Mouse (Mus musculus) limb, embryonic 14.5 days (tissue): ENCODE measurements around the gene Serpinb11. TPM values are rescaled to one million over a fixed set of nuclear protein-coding genes. Genes with fewer than 3 reads are reported as not detected.

Experiments
- ATAC-seq: fragments of 200-750 bp; cut with Nextera tagmentation; 2 replicates; pipeline ENCODE4 v1.8.0; 2017; ENCODE audit warnings: low read depth, moderate number of reproducible peaks, moderate TSS enrichment; ENCODE audit not compliant: low FRiP score
- DNase-seq: peaks from one replicate; pipeline ENCODE4 v3.0.0-alpha.2; 2015; ENCODE audit warnings: low spot score
- H3K27ac ChIP-seq: fragments of 300-500 bp; sonication (generic); replicated peaks from 2 replicates; pipeline ENCODE4 v1.5.1; 2014; ENCODE audit warnings: low read depth, mild to moderate bottlenecking, low read length, moderate library complexity, mixed read lengths
- H3K27me3 ChIP-seq: fragments of 300-500 bp; sonication (generic); 2 replicates; pipeline ENCODE4 v1.6.1; 2014; ENCODE audit warnings: low read length, mixed read lengths; ENCODE audit not compliant: control insufficient read depth, insufficient read depth
- H3K36me3 ChIP-seq: fragments of 300-500 bp; sonication (generic); 2 replicates; pipeline ENCODE4 v1.6.1; 2014; ENCODE audit warnings: mild to moderate bottlenecking, low read length, moderate library complexity, mixed read lengths; ENCODE audit not compliant: control insufficient read depth, insufficient read depth
- H3K4me1 ChIP-seq: fragments of 300-500 bp; sonication (generic); 2 replicates; pipeline ENCODE4 v1.6.1; 2014; ENCODE audit warnings: antibody characterized with exemption, low read length, mixed read lengths; ENCODE audit not compliant: control insufficient read depth, insufficient read depth
- H3K4me2 ChIP-seq: fragments of 300-500 bp; sonication (generic); replicated peaks from 2 replicates; pipeline ENCODE4 v1.6.1; 2014; ENCODE audit warnings: low read depth, mild to moderate bottlenecking, low read length, moderate library complexity; ENCODE audit not compliant: severe bottlenecking
- H3K4me3 ChIP-seq: fragments of 300-500 bp; sonication (generic); replicated peaks from 2 replicates; pipeline ENCODE4 v1.5.1; 2014; ENCODE audit warnings: low read length
- H3K9ac ChIP-seq: fragments of 300-500 bp; sonication (generic); 2 replicates; pipeline ENCODE4 v1.6.1; 2014; ENCODE audit warnings: mild to moderate bottlenecking, low read depth, low read length, moderate library complexity; ENCODE audit not compliant: severe bottlenecking
- H3K9me3 ChIP-seq: fragments of 300-500 bp; sonication (generic); 2 replicates; pipeline ENCODE4 v1.6.1; 2016; ENCODE audit warnings: low read length; ENCODE audit not compliant: control insufficient read depth
- POLR2A ChIP-seq: fragments of 200-500 bp; IDR thresholded peaks from 2 replicates; pipeline ENCODE4 v1.8.0; 2012; ENCODE audit warnings: inconsistent platforms, mild to moderate bottlenecking, moderate library complexity, borderline replicate concordance; ENCODE audit not compliant: insufficient read depth, insufficient read length; ENCODE audit errors: extremely low read depth
- WGBS: fragments of 180-500 bp; shearing (Covaris S2); extraction: QIAGEN DNeasy Blood & Tissue Kit; methylation state at CpG from one replicate; pipeline ENCODE4 v1.1.7; 2014; 5-methylcytosine and 5-hydroxymethylcytosine counted together
- polyA plus RNA-seq, 2 experiments: library from polyadenylated mRNA; depleted of rRNA in 1 of 2; stranded (reverse) in 1 of 2; unstranded in 1 of 2; fragments of >200 nt; fragmentation: Nextera tagmentation in 1 of 2; extraction: Ambion mirVana in 1 of 2; gene quantifications; 2 replicates each; pipeline versions ENCODE4 v1.2.1 to v1.2.3; 2012 to 2014

Gene Serpinb11
- polyA plus RNA-seq, 2 experiments: 0.20 to 0.80 TPM

DNA sequence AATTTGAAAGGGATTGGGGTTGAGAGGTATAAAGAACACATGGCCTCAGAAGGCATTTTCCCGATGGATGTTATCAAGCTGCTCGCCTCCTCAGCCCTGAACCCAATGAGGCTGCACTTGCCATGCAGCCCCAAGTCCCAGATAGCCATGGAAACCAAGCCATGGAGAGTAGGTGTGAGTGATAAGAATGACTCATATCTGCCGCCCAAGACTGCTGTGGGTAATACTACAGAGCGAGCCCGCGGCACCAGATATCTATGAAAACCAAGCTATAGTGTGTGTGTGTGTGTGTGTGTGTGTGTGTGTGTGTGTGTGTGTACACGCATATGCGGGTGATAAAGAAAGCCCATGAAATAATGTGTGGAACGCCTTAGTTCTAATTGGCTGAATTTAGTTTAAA, 23.5 kb downstream of the Serpinb11 start:
- Histone ChIP-seq H3K4me3 (no peak overlapping the region), H3K9me3 (no peaks in the 10 kb centered on the region), H3K27me3 (no peaks in the 10 kb centered on the region), H3K9ac (no peak overlapping the region), H3K27ac (no peak overlapping the region), H3K4me1 (no peaks in the 10 kb centered on the region), H3K4me2 (no peak overlapping the region), H3K36me3 (no peaks in the 10 kb centered on the region)
- 93% methylated on average over 9 of the region's 9 CpGs for WGBS
- no peak for TF ChIP-seq POLR2A
- DNase-seq (no peak), ATAC-seq (no peak)

DNA sequence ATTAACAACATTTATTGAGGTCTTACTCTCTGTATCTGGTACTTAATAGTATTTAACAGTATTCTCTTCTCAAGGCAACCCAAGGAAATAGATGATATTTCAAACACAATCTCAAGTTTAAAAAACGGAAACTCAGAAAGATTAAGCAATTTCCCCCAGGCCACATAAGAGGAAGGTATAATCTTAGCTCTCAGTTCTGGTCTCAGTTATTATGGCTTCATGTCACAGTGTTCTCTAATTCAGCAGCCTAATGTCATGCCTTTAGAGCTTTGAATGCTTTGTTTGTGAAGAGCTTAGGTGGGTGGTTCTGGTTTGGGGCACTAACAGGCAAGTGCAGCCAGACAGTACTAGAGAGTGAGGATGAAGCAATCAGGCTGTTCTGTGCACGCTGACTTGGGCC, 28.8 kb downstream of the Serpinb11 start:
- H3K4me1 ChIP-seq: no peaks in the 10 kb centered on the region
- H3K4me3 ChIP-seq: no peak overlapping the region
- H3K36me3 ChIP-seq: no peaks in the 10 kb centered on the region
- H3K27me3 ChIP-seq: no peaks in the 10 kb centered on the region
- no peak for TF ChIP-seq POLR2A
- H3K9ac ChIP-seq: no peak overlapping the region
- no peak overlapping the region for H3K4me2 ChIP-seq
- no peaks in the 10 kb centered on the region for H3K9me3 ChIP-seq
- 77% methylated on average over 2 of the region's 2 CpGs for WGBS
- DNase-seq: no peak
- H3K27ac ChIP-seq: no peak overlapping the region
- no peak for ATAC-seq

DNA sequence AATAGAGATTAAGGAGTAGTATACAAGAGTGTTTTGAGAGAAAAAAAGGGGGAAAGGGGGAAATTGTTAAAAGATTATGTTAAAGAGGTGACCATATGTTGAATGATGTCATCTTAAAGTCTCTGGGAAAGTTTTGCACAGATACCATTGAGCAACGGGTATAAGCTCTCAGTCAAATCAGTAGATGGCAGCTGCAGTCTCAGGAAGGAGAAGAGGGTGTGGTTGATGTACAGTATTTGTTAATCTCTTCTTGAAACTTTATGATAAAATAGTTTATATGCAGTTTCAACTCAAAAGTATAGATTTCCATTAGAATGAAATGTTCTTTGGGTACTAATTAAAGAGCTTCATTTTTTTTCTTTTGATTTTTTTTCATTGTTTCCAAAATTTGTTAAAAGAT, 36.5 kb downstream of the Serpinb11 start:
- Histone ChIP-seq H3K4me3 (no peak overlapping the region), H3K9me3 (no peaks in the 10 kb centered on the region), H3K27me3 (no peaks in the 10 kb centered on the region), H3K4me2 (no peak overlapping the region), H3K27ac (no peak overlapping the region), H3K9ac (no peak overlapping the region), H3K36me3 (no peaks in the 10 kb centered on the region), H3K4me1 (no peaks in the 10 kb centered on the region)
- DNase-seq (no peak), ATAC-seq (no peak)
- TF ChIP-seq POLR2A: no peak
- WGBS: 73% methylated on average over 1 of the region's 1 CpGs

DNA sequence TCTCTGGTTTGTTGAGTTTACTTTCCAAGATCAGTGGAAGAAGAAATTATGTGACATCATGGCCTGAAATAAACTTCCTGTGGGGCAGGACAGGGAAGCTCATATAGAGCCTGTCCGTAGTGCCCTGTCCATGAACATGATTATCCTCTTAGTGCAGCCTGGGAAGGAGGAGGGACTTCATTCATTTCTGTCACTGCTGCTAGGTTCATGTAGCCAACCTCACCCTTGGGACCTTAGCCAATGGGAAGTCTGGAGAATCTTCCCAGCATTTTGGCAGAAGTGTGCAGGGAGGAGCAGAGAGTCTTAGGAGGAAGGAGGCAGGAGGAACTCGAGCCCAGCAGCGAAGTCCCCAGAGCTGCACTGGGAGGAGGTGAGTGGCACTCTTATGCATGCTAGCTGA, 38.4 kb downstream of the Serpinb11 start, which contains the start of gene Serpinb7:
TSS of gene Serpinb7 (plus strand) at position 301 of the 400 bp plus-strand sequence.
- H3K27ac ChIP-seq: no peak within 1 kb of the TSS
- TF ChIP-seq POLR2A: no peak
- no peak for ATAC-seq
- no peak within 1 kb of the TSS for H3K4me3 ChIP-seq
- WGBS: 83% methylated on average over 3 of the region's 3 CpGs
- no peaks in the 10 kb centered on the region for H3K4me1 ChIP-seq
- H3K9me3 ChIP-seq: no peaks in the 10 kb centered on the region
- H3K36me3 ChIP-seq: no peaks in the 10 kb centered on the region
- H3K27me3 ChIP-seq: no peaks in the 10 kb centered on the region
- DNase-seq: no peak
- H3K4me2 ChIP-seq: no peak within 1 kb of the TSS
- H3K9ac ChIP-seq: no peak within 1 kb of the TSS

DNA sequence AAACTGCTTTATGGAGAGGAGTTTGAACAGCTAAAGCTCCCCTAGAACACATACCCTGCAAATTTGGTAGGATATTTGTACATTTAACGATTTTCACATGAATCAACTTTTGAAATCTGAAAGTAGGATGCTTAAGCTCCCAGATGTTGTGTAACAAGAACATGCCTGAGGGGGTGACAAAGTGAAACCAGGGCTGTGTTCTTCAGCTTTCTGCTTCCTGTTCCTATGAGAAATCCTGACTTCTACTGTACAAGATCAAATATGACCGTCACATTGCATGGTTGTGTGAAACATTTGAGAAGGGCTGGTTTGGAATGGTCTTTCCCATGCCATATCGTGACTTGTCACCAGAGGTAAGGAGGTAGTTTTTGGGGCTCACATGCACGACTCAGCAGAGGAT, 41.1 kb downstream of the Serpinb11 start:
- Histone ChIP-seq H3K27me3 (no peaks in the 10 kb centered on the region), H3K4me3 (no peak overlapping the region), H3K9me3 (no peaks in the 10 kb centered on the region), H3K27ac (no peak overlapping the region), H3K4me2 (no peak overlapping the region), H3K9ac (no peak overlapping the region), H3K36me3 (no peaks in the 10 kb centered on the region), H3K4me1 (no peaks in the 10 kb centered on the region)
- TF ChIP-seq POLR2A: no peak
- no peak for DNase-seq
- WGBS: 74% methylated on average over 4 of the region's 4 CpGs
- no peak for ATAC-seq

DNA sequence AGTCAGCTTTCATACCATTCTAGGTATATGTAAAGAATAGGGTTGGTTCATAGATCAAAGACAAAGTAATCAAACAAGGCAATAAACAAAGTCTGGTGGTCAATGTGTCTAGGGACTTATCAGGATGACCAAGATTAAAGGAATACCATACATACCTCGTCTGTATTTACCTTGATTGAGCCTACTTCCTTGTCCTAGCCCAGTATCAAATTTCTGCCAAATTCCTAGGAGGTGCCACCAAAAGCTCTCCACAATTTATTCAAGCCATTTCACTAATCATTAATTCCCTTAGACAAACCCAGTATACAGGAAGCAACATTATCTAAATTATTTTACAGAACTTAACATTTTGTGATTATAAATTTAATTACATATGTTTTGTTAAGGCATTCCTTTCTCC, 53.7 kb downstream of the Serpinb11 start:
- no peaks in the 10 kb centered on the region for H3K9me3 ChIP-seq
- no peaks in the 10 kb centered on the region for H3K4me1 ChIP-seq
- ATAC-seq: no peak
- no peak for DNase-seq
- WGBS: 14% methylated on average over 1 of the region's 1 CpGs
- no peaks in the 10 kb centered on the region for H3K36me3 ChIP-seq
- H3K4me2 ChIP-seq: no peak overlapping the region
- no peak overlapping the region for H3K27ac ChIP-seq
- H3K4me3 ChIP-seq: no peak overlapping the region
- TF ChIP-seq POLR2A: no peak
- H3K9ac ChIP-seq: no peak overlapping the region
- H3K27me3 ChIP-seq: no peaks in the 10 kb centered on the region
